Mouse (Mus musculus) kidney, adult 11 months (tissue): ENCODE measurements around the gene Faim2.

Source experiments
- DNase-seq: peaks from one replicate; pipeline ENCODE4 v3.0.0; 2022

Faim2 gene

DNA sequence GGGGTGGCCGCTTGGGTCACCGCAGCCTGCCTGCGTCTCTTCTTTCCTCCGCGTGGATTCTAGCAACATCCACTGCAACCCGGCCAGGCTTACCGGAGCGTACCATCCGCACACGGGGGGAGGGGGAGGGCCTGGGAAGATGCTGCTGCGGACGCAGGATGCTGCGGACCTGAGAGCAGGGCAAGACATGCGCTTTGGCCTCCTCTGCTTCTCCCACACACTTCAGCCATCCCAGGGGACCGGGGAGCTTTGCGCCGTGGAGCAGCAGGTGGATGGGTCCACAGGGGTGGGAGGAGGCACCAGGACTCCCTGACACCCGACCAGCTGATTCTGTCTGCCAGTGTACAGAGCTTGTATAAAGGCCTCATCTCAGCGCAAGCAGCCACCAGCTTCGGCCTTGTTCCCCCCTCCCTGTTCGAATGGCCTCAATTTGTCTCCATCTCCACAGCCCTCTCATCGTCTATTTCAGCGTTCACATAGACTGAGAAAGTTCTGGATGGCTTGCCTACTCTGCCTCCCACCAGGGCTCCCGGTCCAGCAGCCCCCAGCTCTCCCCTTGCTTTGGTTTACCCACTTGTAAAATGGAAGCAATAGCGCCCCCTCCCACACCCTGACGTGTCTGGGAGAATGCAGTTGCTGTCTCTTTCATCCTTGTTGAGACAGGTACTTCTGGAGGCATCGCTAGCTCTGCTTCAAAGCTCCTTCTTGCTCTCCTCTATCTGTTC, at the start of gene Faim2:
TSS of gene Faim2 (minus strand) at position 537 of the 725 bp plus-strand sequence.
- DNase-seq = no peak

DNA sequence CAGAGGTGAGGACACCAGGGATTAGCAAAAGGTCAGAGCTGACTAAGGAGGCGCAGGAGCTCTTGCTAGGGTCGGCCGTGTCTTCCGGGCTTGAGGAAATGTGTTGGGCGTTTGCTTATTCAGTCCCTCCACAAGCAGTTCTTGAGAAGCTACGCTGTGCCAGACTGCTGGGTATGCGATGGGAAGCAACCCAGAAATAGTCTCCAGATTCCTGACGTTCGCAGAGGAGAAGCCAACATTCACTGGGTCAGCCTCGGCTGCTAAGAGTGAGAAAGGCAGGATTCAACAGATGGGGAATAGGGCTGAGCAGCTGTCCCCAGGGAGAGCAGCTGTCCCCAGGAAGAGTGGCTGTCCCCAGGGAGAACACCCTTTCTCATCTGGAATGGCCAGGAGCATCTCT, 41.2 kb upstream of the Faim2 start:
- DNase-seq = no peak

DNA sequence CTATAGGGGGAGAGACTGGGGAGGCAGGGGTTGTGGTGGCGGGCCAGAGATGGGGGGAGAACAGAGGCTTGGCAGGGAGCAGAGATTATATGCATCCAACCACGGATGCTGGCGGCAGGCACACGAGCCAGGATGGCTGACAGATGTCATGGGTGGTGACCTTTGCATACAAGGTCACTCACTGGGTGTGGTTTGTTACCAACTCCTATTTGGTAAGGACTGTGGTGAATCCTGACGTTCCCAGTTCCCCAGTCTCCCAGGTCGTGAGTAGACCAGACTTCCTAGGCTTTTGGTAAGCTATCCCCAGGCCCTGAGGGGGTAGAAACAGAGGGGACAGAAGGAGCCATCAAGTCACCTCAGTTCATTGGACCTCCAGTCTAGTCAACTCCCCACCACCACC, 40.7 kb upstream of the Faim2 start:
- DNase-seq = no peak

DNA sequence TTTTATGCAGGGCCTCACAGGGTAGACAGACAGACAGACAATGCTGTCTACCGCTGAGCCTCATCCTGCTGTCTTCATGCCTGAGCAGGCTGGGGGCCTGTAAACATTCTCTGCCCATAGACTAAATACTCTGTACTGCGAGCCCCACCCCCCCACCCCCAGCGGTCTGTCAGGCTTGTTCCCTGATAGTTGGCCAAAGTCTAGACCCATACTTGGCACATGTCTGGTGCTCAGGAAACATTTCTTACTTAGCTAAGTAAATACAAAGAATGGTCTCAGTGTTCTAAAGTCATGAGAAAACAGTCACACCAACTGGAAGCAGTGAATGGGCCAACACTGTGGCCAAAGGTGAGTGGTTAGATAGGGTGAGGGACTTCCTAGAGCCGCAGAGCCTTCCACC, 39.4 kb upstream of the Faim2 start:
- no peak for DNase-seq

DNA sequence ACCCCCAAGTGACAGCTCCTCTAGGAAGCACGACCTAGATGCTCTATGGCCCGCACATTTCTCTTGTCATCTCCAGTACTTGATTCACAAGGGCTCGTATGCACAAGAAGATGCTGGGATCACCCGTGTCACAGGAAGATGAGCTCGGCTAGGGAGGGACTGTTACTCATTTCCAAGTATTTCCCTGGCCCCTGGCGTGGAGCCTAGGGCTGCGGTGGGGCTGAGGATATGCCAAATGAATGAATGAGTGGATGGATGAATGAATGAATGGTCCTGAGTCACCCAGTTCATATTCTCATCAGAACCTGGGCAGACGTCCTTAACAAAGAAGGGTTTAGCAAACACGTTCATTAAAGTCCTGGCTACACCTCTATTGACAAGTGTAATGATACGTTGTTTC, 32.3 kb upstream of the Faim2 start:
- DNase-seq = no peak

DNA sequence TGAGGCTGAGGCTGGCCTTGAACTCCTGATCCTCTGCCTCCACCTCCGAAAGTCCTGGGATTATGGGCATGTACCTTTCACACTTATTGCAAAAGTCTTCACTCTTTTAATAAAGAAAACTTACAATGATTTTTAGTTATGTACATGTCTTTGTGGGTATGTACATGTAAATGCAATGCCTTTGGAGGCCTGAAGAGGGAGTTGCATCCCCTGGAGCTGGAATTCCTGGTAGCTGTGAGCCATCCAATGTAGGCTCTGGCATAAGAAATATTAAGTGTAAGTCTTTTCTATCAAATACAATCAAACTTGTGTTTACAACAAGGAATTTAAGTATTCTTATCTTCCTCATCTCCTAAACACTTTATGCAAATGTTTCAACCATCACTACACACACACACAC, 31.0 kb upstream of the Faim2 start:
- DNase-seq = no peak

DNA sequence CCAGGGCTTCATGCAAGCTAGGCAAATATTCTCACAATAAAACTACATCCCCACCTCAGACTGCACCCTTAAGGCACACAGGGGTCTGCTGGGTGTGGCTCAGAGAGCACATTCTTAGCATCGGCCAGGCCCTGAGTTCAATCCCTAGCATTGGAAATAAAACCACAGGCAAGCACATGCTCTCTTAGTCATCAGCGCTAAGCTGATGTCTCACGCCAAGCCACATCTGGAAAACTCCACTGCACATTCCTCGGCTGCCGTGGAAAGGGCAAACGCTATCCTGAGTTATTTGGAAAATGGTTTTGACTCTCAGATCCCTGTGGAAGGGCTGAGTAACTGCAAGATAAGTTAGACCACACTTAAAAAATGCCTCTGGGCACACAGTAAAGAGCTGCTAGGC, 25.8 kb upstream of the Faim2 start:
- DNase-seq = no peak

DNA sequence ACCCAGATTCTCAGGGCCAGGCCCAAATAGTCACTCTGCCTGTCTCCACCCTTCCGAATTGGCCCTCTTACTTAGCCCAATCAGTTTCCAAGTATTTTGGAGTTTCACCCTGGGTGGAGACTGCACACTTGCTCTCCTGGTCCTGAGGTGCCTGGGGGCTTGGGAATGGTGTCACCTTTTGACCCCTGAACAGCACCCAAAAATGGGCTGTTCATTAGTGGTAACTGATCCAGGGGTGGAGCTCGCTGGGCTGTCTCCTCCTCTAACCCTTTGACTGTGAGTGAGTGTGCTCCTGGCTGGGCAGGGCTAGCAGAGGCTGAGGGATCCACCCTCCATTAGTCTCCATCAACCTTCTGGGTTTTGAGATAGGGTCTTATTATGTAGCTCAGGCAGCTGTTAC, 21.9 kb upstream of the Faim2 start:
- DNase-seq = no peak

DNA sequence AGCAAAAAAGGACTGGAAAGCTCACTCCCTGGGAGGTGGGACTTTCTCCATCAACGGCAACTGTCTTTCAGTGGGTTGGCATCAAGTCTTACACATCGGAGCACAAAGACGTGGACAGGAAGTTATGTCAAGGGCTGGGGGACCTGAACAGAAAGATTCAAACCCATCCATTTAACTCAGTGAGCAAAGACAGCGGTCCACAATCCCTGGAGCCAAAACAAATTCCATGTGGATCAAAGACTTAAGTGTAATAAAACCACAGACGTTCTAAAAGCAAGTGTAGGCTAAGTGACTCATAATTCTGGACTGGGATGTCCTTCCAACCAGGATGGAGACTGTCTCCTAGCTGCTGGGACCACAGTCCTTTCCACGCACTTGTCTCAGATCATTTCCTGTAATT, 19.8 kb upstream of the Faim2 start:
- DNase-seq = no peak

DNA sequence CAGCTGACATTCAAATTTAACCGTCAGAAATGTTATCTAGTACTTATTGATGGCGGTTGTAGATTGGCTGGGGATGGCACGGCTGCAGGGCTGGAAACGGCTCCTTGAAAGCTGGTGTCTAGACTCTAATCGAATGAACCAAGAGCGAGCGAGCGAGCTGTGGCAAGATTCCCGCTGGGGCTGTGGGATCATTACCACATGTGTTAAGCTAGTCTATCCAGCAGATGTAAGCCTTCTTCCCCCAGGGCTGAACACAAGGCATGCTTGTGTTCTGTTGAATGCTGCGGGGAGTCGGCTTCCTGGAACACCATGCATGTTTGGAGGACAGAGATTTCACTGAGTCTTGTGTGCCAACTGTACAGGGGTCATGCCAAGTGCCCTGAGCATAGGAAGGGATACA, 18.6 kb upstream of the Faim2 start:
- DNase-seq = no peak

DNA sequence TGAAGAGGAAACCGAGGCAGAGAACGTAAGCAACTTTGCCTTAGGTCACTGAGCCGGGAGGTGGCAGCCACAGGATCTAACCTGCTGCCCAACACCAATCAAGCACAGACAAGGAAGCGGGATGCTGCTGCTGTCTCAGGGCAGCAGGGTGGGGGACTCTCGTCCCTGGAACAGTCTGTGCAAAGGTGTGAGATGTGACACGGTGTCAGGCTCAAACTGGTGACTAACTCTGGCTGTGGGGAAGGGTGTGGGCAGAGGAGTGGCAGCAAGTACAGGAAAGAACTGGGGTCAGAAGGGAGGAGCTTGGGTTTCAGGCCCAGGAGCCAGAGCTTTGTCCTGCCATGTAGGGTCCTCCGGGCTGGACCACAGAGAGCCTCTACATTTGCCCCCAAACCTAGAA, 16.1 kb upstream of the Faim2 start:
- DNase-seq = no peak

DNA sequence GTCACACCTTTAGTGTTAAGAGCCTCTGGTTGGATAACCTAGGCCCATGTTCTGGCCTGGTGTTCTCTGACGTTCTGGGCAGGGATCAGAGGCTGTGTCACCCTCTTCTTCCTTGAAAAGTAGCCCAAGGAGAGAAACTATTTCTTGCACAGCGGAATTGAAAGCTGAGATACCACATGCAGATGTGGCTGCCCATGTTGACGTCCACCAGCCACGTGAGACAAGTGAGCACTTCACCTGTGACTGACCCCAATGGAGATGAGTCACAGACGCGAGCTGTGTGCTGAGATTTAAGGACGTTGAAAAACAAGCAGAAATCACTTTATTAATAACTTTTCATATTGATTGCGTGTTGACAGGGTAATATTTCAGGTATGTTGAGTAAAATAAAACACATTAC, 11.9 kb upstream of the Faim2 start:
- DNase-seq = no peak

DNA sequence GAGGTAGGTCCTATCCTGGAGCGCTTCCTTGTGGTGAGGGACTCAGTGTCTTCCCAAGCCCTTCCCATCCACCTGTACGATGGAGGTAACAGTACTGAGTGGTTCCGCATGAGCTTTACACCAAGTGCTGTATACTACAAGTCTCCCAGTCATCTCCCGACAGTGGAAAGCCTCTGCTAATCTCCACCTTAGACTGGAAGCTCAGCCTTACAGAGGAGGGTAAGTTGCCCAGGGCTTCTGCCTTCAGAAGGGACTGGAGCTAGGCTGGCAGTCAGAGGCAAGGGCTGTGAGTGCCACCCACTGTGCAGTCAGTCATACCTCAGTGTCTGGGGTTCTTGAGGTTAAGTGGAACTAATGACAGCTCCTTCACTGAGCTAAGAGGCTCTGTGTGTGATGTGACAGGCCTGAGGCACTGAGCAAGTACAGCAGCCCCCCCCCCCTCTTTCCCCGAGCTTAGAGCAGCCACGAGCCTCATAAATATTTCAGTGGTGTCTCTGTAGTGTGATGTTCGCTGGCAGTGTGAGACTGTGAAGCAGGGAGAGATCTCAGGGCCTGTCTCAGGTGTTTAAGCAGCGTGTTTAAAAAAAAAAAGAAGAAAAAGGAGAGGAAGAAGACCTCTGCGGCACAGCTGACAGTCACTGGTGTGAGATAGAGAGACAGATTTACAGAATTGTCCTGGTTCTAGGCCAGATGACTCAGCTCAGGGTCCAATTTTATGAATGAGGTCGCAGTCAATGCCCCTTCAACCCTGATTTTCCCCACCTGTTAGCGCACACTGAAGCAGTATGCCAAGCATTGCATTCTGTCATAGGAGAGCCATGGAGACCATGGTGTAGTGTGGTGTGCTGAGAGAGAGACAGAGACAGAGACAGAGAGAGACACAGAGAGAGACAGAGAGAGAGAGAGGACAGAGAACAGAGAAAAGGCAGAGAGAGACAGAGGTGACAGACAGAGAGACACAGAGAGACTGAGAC, 9.2 kb upstream of the Faim2 start:
- DNase-seq = no peak

DNA sequence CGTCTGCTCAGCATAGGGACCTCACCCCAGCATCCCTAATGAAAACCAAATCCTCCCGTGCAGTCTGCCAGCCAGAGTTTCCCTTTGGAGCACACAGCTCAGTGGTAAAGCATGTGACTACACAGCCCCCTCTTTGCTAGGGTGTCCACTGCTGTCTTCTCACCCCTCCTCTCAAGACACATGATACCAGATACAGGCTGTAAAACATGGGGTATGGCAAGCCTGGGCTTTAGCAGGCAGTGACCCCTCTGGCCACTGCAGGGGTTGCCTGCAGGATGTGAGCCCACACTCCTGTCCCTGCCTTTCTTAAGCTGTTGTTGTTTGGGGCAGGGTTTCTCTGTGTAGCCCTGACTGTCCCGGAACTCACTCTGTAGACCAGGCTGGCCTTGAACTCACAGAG, 4.1 kb upstream of the Faim2 start:
- no peak for DNase-seq

DNA sequence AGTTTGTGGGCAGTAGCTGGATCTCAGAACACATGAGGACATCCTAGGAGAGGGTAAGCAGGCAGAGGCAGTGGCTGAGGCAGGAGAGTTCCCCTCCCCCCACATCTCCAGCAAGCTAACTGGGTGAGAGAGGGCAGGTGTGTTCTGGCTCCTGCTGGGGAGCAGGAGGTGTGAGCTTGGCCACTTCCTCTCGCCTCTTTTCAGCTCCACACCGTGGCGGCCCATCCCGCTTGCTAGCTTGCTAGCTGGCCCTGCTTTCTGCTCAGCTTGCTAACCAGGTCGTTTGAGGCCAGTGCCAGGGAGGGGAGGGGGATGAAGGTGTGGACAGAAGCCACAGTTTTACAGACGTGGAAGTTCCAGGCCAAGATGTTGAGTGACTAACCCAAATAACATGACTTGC, 3.2 kb upstream of the Faim2 start:
- no peak for DNase-seq

DNA sequence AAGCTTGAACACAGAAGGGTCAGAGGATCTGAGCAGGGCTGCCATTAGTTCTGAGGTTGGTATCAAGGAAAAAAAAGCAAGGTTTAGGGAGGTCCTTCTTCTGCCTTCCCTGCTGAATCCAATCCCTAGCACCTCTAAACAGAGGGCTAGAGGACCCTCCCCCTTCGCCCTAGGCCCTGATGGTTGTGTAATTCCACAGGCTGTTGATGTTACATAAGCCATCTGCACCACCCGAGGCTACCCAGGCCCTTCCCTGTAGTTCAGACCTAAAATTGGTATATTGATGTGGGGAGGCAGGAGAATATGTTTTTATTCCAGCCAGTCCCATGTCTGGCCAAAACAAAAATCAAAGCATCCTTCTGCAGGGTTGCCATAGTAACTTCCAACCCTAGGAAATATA, 1.3 kb downstream of the Faim2 start:
- DNase-seq = no peak

DNA sequence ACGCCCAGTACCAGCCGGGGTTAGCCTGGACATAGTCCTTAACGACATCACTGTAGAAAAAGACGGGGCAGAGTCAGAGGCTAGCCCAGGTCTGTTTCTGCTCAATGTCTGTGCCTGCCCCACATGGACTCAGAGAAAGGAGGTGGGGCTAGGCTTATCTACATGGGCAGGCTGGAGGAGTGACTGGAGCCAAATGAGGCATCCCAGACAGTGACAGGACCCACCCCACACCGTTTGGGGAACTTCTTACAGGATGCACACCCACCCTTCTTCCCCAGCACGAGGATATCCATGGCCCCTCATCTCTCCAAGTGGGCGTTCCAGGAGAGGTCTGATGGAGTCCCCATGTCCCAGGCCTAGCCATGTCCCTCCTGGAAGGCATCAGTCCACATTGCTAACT, 7.7 kb downstream of the Faim2 start:
- no peak for DNase-seq

DNA sequence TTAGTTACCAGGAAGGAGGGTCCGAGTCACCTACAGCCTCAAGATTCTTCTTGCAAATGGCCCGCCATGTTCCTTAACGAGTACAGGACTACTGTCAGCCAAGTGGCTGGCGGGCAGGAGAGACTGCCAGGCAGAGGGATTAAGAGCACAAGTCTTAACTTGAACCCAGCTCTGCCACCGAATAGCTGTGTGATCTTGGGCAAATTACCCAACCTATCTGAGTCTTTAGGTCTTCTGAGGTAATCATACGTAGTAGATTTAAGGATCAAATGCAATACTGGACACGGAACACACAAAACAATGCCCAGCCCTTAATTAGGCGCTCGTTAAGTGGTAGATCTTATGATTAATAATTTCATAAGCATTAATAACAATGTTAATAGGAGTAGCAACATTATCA, 8.3 kb downstream of the Faim2 start:
- no peak for DNase-seq

DNA sequence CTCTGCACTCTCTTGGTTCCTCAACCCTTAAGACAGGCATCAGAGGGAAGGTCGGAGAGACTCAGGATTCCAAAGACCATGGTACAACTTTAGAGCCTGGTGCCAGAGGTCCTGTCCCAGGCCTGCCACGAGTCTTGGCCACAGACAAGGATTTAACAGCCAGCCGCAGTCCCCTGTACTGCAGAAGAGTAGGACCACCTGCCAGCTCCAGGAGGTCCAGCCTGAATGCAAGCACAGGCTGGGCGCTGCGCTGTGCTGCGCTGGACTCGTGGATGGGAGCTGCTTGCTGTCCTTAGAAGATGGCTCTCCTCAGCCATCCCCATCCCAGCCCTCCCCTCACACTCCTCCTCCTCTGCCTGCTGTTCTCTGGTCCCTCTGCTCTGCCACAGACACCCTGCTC, 10.2 kb downstream of the Faim2 start:
- DNase-seq = no peak

DNA sequence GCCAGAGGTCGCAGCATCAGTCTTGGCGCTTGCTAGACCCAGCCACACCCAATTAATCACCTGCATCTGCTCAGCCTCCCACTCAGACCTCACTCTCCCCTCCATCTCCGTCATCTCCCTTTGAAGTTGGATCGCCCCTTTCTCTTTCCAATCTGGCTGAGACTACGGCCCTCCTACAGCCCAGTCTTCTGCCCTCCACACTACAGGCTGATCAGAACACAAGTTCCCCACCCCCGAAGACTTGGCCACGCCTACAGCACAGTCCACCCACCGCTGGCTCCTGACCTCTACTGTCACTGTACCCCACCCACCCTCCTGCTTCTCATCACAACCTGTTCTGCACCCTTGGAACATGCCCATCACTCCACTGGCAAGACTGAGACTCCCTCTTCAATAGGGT, 11.2 kb downstream of the Faim2 start:
- no peak for DNase-seq

DNA sequence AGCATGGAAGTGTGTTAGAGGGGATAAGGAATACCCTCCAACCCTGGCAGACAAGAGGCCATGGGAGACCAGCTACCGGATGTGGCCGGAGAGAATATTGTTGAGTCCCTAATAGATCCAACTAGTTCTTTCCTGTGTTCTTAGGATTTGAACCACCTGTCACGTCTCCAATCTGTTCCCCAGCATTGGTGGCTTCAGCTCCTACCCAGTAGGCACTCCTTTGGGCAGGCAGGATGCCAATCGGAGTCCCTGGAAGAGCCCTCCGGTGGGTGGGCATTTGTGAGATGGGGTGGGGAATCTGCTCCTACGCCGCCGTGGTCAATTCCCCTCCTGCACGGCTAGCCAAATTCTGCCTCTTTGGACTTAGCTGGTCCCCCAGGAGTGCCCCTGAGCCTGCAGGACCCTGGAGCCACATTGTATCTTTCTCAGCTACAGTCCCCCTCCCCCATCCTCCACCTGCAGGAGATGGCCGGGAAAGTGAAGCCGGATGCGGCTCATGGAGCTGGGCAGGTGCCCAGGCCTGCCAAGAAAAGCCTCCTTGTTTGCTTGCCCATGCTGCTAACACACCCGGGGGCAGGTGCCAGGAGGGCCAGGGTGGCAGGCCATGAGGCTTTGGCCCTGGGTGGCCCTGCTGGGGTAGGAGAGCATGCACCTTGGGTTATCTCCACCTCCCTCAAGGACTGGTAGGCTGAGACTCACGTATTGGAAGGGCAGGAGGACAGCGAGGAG, 16.0 kb downstream of the Faim2 start:
- DNase-seq = peak; percentile 34

DNA sequence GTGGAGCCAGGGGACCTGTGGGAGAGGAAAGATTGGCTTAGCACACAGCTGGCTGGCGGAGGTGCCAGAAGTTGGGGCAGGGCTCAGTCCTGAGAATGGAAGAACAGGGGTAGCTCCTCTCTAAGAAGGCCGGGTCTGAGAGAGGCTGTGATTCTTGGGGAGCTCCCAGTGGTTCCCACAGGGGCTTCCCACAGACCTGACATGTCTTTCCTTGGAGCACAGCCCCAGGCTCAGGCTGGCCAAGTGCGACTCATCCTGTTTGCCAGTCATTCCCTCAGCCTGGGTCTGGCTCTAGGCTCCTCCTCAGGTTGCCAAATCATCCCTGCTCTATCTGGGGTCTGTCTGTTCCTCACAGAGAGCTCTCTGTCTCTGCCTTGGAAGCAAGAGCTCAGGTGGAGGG, 17.3 kb downstream of the Faim2 start:
- DNase-seq = no peak

DNA sequence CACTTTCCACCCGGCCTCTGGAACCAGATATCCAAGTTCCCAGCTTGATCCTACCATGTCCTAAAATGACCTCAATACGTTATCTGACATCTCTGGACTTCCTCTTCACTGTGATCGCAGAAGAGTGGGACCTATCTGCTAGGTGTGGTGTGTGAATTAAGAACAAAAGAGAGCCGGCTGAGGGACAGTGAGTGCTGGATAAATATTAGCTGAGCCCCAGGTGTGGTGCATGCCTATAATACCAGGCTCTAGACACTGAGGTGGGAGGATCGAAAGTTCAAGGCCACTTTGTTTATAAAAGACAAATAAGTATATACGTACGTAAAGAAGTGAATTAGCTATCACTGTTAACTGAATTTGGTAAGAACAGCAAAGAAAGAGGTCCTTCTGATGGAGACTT, 18.1 kb downstream of the Faim2 start:
- DNase-seq = no peak
